Mouse (Mus musculus) layer of hippocampus, postnatal 10 days (tissue): Measurements from ENCODE around the gene Edc3. TPM values are rescaled to one million over a fixed set of nuclear protein-coding genes. Genes with fewer than 3 reads are reported as not detected.

Source experiments
- DNase-seq, 2 experiments: peaks; one replicate each; pipeline ENCODE4 v3.0.0; 2021; ENCODE audit warnings: low spot score in 2 of 2
- long read RNA-seq: library from polyadenylated mRNA; stranded (forward); transcript quantifications from one replicate; pipeline ENCODE4 v2.0.0, GENCODE M21; 2023
- total RNA-seq, 2 experiments: library from RNA; stranded (reverse); gene quantifications; 2 replicates each; pipeline ENCODE4 v1.2.3; 2021

Gene Edc3
- 10 to 100 TPM; 14.6 to 16.0 TPM for total RNA-seq
- long read RNA-seq, full-length matches to known transcripts: 23 of 41 reads
- long read RNA-seq, partial matches to known transcripts: 9 of 41 reads
- long read RNA-seq, other reads (novel, unspliced or antisense): 9 of 41 reads

GRCm38 (mm10) chr9:57708068-57708719, at the start of gene Edc3:
TSS of gene Edc3 (plus strand) at chr9:57708540.
- DNase-seq: peak; percentile 89 to 91

GRCm38 (mm10) chr9:57658970-57659369, 49.4 kb upstream of the Edc3 start:
- DNase-seq: no peak

GRCm38 (mm10) chr9:57659774-57660173, 48.6 kb upstream of the Edc3 start:
- peak; percentile 81 to 86 for DNase-seq

- no peak for DNase-seq
Observed at GRCm38 (mm10) chr9:57660501-57660900, 47.8 kb upstream of the Edc3 start.

- no peak for DNase-seq
Observed at GRCm38 (mm10) chr9:57661552-57661951, 46.8 kb upstream of the Edc3 start.

GRCm38 (mm10) chr9:57664616-57665015, 43.7 kb upstream of the Edc3 start:
- no peak for DNase-seq

GRCm38 (mm10) chr9:57666536-57666935, 41.8 kb upstream of the Edc3 start:
- no peak for DNase-seq

- DNase-seq: no peak
Observed at GRCm38 (mm10) chr9:57667136-57667535, 41.2 kb upstream of the Edc3 start.

- DNase-seq: no peak
Observed at GRCm38 (mm10) chr9:57667817-57668216, 40.5 kb upstream of the Edc3 start.

- DNase-seq: no peak
Observed at GRCm38 (mm10) chr9:57668277-57668676, 40.1 kb upstream of the Edc3 start.

GRCm38 (mm10) chr9:57669566-57669965, 38.8 kb upstream of the Edc3 start:
- no peak for DNase-seq

- no peak for DNase-seq
Observed at GRCm38 (mm10) chr9:57671037-57671436, 37.3 kb upstream of the Edc3 start.

GRCm38 (mm10) chr9:57671500-57671899, 36.8 kb upstream of the Edc3 start:
- DNase-seq: no peak

- DNase-seq: no peak
Observed at GRCm38 (mm10) chr9:57681411-57681810, 26.9 kb upstream of the Edc3 start.

- DNase-seq: no peak
Observed at GRCm38 (mm10) chr9:57683520-57683919, 24.8 kb upstream of the Edc3 start, which contains the start of gene Cyp1a2. TSS of gene Cyp1a2 (minus strand) at chr9:57683703.

GRCm38 (mm10) chr9:57686011-57686410, 22.3 kb upstream of the Edc3 start:
- no peak for DNase-seq

- DNase-seq: no peak
Observed at GRCm38 (mm10) chr9:57687751-57688150, 20.6 kb upstream of the Edc3 start, which contains the start of gene Cyp1a1. TSS of gene Cyp1a1 (plus strand) at chr9:57687928.

GRCm38 (mm10) chr9:57688158-57688557, 20.2 kb upstream of the Edc3 start:
- DNase-seq: no peak

- no peak for DNase-seq
Observed at GRCm38 (mm10) chr9:57688606-57689005, 19.7 kb upstream of the Edc3 start.

- DNase-seq: no peak
Observed at GRCm38 (mm10) chr9:57694108-57694507, 14.2 kb upstream of the Edc3 start.

GRCm38 (mm10) chr9:57696380-57697285, 11.7 kb upstream of the Edc3 start:
- DNase-seq: peak; percentile 81 to 87

GRCm38 (mm10) chr9:57697380-57697779, 11.0 kb upstream of the Edc3 start:
- DNase-seq: no peak
